Mouse (Mus musculus) neural tube, embryonic 15.5 days (tissue): ENCODE results near the gene Olfr826. TPM values are rescaled to one million over a fixed set of nuclear protein-coding genes. Genes with fewer than 3 reads are reported as not detected.

Experiments
- polyA plus RNA-seq: library from polyadenylated mRNA; unstranded; fragments of >200 nt; fragmentation: Nextera tagmentation; extraction: Ambion mirVana; gene quantifications from 2 replicates; pipeline ENCODE4 v1.2.1, GENCODE M21; 2015

Gene Olfr826
- polyA plus RNA-seq, 1 experiment from 2014 or later = not detected

Other genes with a start within 250 kb of the Olfr826 start
- not detected in 2 replicates for gene Olfr818, start 235.1 kb downstream of the Olfr826 start, polyA plus RNA-seq
- gene Olfr819, start 216.9 kb downstream of the Olfr826 start, polyA plus RNA-seq = not detected in 2 replicates
- gene Olfr247, start 208.0 kb downstream of the Olfr826 start, polyA plus RNA-seq = not detected in 2 replicates
- gene Gm10310, start 199.1 kb downstream of the Olfr826 start, polyA plus RNA-seq = not detected in 2 replicates
- gene Olfr820, start 171.6 kb downstream of the Olfr826 start, polyA plus RNA-seq = not detected in 2 replicates
- gene Olfr821, start 153.8 kb downstream of the Olfr826 start, polyA plus RNA-seq = not detected in 2 replicates
- not detected in 2 replicates for gene Olfr822, start 113.0 kb downstream of the Olfr826 start, polyA plus RNA-seq
- not detected in 2 replicates for gene Olfr823, start 68.8 kb downstream of the Olfr826 start, polyA plus RNA-seq
- gene Olfr824, start 54.2 kb downstream of the Olfr826 start, polyA plus RNA-seq = not detected in 2 replicates
- not detected in 2 replicates for gene Olfr825, start 17.4 kb downstream of the Olfr826 start, polyA plus RNA-seq
- not detected in 2 replicates for gene Olfr827, start 30.2 kb upstream of the Olfr826 start, polyA plus RNA-seq
- gene Neurod4, start 96.1 kb upstream of the Olfr826 start, polyA plus RNA-seq = 0.31 and 0.37 TPM in 2 replicates
- 0.37 and 7.7 TPM in 2 replicates for gene Tespa1, start 138.7 kb upstream of the Olfr826 start, polyA plus RNA-seq
- gene Vmn2r84, start 210.1 kb upstream of the Olfr826 start, polyA plus RNA-seq = 0.04 and 0.08 TPM in 2 replicates
- gene Vmn2r85, start 245.5 kb upstream of the Olfr826 start, polyA plus RNA-seq = 0.04 TPM in 1 of 2 replicates, not detected in the other